Mouse (Mus musculus): ENCODE data around the gene St3gal3.

Gene St3gal3

GRCm38 (mm10) chr4:117984993-117985587 lies 149.6 kb downstream of the St3gal3 start:
- no peak for DNase-seq (ENCODE audit: low spot score in 2 of 2)

GRCm38 (mm10) chr4:117984206-117984605 lies 150.5 kb downstream of the St3gal3 start:
- DNase-seq (ENCODE audit: low spot score in 2 of 2): no peak

DNA sequence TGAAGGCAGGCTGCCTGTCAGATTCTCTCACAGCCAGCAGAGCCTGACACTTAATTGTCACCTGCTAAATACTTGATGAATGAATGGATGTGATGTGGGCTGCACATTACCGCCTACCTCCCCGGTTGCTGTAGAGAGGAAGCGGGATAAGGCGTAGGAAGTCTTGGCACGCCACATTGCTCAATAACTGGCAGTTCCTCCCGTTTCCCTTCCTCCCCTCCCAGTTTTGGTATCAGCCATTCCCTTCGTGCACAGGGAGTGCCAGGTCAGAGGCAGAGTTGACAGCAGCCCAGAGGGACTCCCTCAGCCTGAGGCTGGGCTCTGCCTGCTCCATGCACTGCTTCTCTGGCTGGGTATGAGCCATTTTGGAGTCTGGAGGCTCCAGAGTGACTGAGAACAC lies 152.0 kb downstream of the St3gal3 start:
- DNase-seq (ENCODE audit: low spot score in 2 of 2): no peak

DNA sequence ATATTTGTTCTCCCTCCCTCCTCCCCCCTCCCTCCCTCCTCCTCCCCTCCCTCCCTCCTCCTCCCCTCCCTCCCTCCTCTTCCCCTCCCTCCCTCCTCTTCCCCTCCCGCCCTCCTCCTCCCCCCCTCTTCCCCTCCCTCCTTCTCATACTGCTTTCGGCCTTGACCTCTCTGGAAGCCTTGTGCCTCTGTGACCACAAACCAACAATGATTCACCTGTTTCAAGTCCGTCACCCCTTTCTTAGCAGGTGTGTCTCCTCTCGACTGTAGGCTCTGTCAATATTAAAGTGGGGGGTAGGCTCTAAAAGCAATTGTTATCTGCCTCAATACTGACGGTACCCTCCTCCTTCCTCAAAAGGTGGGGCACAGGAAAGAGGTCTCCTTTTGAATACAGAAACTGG lies 153.2 kb downstream of the St3gal3 start:
- DNase-seq (ENCODE audit: low spot score in 2 of 2): no peak

DNA sequence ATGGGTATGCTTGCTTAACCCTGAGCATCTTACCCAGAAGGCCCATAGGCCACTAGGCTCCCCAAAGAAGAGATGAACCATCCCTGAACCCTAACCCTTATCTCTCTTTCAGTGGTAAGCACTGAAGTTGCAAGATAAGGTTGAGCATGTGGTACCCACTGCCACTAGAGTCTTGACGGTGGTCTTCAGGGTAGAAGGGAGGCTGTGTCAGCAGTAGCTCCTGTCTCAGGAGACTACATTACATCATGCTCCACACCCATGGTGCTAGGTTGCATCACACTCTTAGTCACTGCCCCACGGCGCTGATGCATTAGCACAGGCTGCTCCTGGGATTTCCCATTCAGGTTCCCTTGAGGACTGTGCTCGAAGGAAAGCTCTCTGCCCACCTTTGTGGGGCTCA lies 154.6 kb downstream of the St3gal3 start:
- DNase-seq (ENCODE audit: low spot score in 2 of 2): no peak

GRCm38 (mm10) chr4:117979181-117979580 lies 155.5 kb downstream of the St3gal3 start:
- DNase-seq (ENCODE audit: low spot score in 2 of 2): no peak

DNA sequence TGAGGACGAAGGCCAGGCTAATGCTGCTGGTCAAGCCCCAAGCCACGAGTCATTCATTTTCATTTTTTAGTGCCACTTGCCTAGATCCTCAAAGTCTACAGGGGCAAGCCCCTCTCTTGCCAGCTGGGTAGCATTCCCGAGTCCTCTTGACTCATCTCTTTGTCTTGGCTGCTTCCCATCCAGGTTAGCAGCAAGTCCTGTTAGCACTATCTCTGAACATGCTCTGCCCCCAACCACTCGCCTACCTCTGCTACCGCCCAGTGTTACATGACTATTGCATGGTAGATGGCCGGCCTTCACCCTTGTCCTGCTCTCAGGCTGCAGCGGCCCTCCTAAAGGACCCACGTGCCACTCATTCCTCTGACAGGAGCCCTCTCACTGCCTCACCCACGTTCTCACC lies 156.4 kb downstream of the St3gal3 start:
- no peak for DNase-seq (ENCODE audit: low spot score in 2 of 2)

DNA sequence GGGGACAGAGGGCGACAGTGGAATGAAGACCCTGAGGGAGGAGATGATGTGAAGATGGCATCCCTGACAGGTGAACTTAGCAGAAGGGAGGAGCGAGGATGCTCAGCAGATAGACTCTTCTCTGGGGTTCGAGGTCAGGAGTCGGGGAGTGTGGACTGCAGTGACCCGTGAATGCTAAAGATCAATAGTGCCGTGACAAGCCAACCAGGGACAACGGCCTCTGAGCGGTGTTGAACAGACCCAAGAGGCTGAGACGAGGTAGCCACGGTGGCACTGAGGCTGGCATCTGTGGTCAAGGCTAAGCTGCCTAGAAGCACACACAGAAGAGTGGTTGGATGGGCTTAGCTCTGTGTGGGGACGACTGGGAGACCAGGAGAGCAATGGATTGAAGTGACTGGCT lies 156.9 kb downstream of the St3gal3 start:
- DNase-seq (ENCODE audit: low spot score in 2 of 2): no peak

DNA sequence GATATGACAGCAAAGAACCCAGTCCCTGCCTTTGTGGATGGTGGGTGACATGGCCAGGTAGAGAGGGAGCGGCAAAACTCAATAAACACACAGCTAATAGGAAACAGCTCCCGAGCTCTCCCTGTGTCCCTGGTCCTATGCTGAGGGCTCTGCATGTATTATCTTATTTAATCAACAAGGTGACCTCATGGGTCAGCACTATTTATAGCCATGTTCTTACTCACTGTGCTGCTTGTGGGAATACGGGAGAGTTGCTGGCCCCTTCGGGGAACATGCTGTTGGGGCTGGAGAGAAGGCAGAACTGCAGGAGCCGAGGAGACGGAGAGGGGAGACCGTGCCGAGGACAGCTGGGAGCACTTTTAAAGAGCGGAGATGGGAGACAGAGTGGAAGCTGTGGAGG lies 157.3 kb downstream of the St3gal3 start:
- DNase-seq (ENCODE audit: low spot score in 2 of 2): no peak

- no peak for DNase-seq (ENCODE audit: low spot score in 2 of 2)
Measured at GRCm38 (mm10) chr4:117975820-117976219, 158.9 kb downstream of the St3gal3 start.

DNA sequence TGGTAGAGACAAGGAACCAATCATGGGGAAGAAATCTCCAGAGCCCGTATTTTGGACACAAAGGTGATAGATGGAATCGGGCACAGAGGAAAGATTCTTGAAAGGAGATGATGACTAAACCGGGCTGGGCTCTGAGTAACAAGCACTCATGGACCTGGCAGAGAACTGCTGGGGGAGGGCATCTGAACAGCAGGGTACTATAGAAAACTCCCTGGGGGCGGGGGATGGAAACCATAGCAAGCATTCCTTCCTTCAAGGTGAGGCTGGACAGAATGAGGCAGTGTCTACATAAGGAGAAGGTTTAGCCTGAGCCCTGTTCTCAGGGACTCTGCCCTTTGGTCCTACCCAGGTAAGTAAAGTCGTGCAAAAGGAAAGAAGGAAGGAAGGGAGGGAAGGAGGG lies 160.0 kb downstream of the St3gal3 start:
- no peak for DNase-seq (ENCODE audit: low spot score in 2 of 2)

- DNase-seq (ENCODE audit: low spot score in 2 of 2): no peak
Measured at GRCm38 (mm10) chr4:117972999-117973398, 161.7 kb downstream of the St3gal3 start.

GRCm38 (mm10) chr4:117964346-117965025 lies 170.2 kb downstream of the St3gal3 start:
- DNase-seq (ENCODE audit: low spot score in 2 of 2): no peak

DNA sequence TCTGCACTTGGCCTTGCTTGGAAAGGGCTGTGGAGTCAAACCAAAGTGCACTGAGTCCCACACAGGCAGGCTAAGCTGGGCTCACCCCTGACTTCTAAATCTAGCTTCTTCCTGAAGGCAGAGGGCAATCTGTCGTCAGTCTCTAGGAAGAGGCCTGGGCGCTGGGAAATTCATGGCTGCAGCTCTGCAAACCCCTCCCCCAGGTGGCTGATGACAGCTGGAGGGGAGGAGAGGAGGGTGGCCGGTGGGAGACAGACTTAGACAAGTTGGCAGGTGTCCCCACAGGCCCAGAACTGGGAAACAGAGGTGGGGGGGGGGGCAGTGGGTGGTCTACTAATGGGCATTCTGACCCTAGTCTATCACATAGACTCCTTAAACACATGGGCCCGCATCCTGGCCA lies 177.2 kb downstream of the St3gal3 start:
- DNase-seq (ENCODE audit: low spot score in 2 of 2): no peak

DNA sequence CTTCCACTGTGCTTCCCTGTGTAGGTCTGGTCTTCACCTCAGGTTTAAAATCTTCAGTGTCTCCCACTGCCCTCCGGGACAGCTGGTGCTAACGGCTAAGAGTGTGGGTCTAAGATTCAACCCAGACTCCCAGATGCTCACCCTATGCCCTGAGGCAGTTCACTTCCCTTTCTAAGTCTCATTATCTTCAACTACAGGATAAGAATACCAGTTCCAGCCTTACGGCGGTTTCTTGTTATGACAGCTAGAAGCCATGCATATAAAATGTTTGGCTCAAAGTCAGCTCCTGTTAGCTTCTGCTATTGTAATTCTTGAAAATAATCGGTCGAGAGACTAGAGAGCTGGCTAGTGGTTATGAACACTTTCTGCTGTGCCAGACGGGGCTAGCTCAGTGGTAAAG lies 187.2 kb downstream of the St3gal3 start:
- no peak for DNase-seq (ENCODE audit: low spot score in 2 of 2)

- DNase-seq (ENCODE audit: low spot score in 2 of 2): no peak
Measured at GRCm38 (mm10) chr4:117946639-117947305, 187.9 kb downstream of the St3gal3 start.

GRCm38 (mm10) chr4:117943317-117943716 lies 191.4 kb downstream of the St3gal3 start:
- no peak for DNase-seq (ENCODE audit: low spot score in 2 of 2)

DNA sequence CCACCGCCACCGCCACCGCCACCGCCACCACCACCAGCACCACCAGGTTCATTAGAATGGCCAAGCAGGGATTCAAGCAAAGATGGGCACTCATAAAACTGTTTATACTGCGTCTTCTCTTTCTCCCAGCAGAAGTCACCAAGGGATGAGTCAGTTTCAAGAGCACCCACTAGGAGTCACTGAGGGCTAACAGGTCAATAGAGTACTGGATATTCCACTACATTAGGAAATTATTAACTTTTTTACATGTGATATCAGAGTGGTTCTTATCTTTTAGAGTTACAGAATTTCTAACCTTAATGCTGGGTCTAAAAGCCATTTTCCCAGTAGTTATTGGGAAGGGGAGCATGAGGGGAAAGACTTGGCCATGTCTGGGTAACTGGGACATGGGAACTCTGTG lies 197.8 kb downstream of the St3gal3 start:
- no peak for DNase-seq (ENCODE audit: low spot score in 2 of 2)

- no peak for DNase-seq (ENCODE audit: low spot score in 2 of 2)
Measured at GRCm38 (mm10) chr4:117934081-117934480, 200.6 kb downstream of the St3gal3 start.

GRCm38 (mm10) chr4:117933248-117933647 lies 201.5 kb downstream of the St3gal3 start:
- DNase-seq (ENCODE audit: low spot score in 2 of 2): no peak

- DNase-seq (ENCODE audit: low spot score in 2 of 2): no peak
Measured at GRCm38 (mm10) chr4:117929391-117929881, 205.3 kb downstream of the St3gal3 start, which contains the start of gene Artn. Artn (minus strand) TSS chr4:117929763.

DNA sequence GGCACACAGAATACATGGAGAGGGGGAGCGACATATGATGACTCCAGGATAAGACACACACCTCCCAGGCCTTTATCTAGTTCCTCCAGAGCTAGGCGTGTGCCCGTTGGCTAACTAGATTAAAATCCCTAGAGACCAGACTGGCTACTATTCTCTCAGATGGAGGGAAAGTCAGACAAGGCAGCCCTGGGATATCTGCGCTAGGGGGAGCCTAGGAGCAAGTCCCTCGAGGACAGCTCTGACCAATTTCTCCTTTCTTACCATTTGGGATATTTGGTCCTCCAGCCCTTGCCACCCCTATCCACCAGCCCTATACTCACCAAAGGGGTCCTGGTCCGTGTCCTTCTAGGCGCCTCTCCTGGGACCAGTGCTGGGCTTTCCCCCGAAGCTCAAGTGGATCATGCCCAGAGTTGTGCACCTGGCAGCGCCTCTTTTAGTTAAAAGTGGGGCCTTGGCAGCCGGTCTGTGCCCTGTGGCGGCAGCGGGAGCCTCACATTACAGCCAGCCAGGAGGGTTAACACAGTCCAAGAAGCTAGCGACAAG lies 205.9 kb downstream of the St3gal3 start:
- DNase-seq (ENCODE audit: low spot score in 2 of 2): peak; percentile 55 to 63

DNA sequence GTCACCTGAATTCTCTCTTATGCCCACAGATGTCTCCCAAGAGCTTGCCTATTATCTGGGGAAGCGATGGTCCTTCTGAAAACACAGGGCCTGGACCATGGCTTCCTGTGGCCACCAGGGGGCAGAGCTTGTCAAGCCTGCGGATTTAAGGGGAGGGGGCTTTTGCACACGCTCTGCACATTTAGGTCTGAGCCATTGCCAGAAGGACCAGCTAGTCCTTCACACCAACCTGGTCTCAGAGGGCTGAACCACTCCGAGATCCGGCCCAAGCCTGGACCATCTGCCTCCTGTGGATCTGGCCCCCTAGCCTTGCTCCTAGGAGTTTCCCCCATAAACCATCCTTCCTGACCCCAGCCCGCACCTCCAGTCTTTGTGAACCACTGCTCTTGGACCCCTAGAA lies 206.5 kb downstream of the St3gal3 start:
- no peak for DNase-seq (ENCODE audit: low spot score in 2 of 2)

Measured in spleen, postnatal 14 days (tissue).